Mouse (Mus musculus) C2C12 (cell line): ENCODE results near the gene Vmn1r195. TPM values are rescaled to one million over a fixed set of nuclear protein-coding genes. Genes with fewer than 3 reads are reported as not detected.

Experiments
- H3K27me3 ChIP-seq: one replicate; pipeline ENCODE4 v1.6.1; 2011; ENCODE audit not compliant: control insufficient read depth, insufficient read depth, insufficient read length
- H3K36me3 ChIP-seq: one replicate; pipeline ENCODE4 v1.6.1; 2011; ENCODE audit not compliant: control insufficient read depth, insufficient read depth
- H3K4me3 ChIP-seq: one replicate; pipeline ENCODE4 v1.5.1; 2011; ENCODE audit warnings: mild to moderate bottlenecking, control low read depth; ENCODE audit not compliant: poor library complexity, insufficient read depth, severe bottlenecking
- H3K79me2 ChIP-seq: one replicate; pipeline ENCODE4 v1.6.1; 2011; ENCODE audit not compliant: control insufficient read depth, insufficient read depth
- H3K79me3 ChIP-seq: one replicate; pipeline ENCODE4 v1.6.1; 2011; ENCODE audit warnings: low read depth, control low read depth
- H3ac ChIP-seq: one replicate; pipeline ENCODE3; 2011; ENCODE audit warnings: low read depth; ENCODE audit not compliant: control insufficient read depth, insufficient read length
- CEBPB ChIP-seq: IDR thresholded peaks from one replicate; pipeline ENCODE4 v1.6.1; 2011; ENCODE audit warnings: low read depth, mild to moderate bottlenecking, control low read depth, moderate library complexity
- CTCF ChIP-seq: IDR thresholded peaks from one replicate; pipeline ENCODE4 v1.5.1; 2011; ENCODE audit not compliant: control insufficient read depth, insufficient read depth, insufficient read length
- FOSL1 ChIP-seq: IDR thresholded peaks from one replicate; pipeline ENCODE4 v1.8.0; 2011; ENCODE audit warnings: mild to moderate bottlenecking, low read length; ENCODE audit not compliant: poor library complexity, insufficient read depth, severe bottlenecking
- MAX ChIP-seq: IDR thresholded peaks from one replicate; pipeline ENCODE4 v1.6.1; 2011; ENCODE audit warnings: mild to moderate bottlenecking, control low read depth
- MYOD1 ChIP-seq: IDR thresholded peaks from one replicate; pipeline ENCODE4 v1.6.1; 2011; ENCODE audit warnings: low read depth; ENCODE audit not compliant: control insufficient read depth, insufficient read length
- MYOG ChIP-seq: IDR thresholded peaks from one replicate; pipeline ENCODE4 v1.6.1; 2011; ENCODE audit not compliant: control insufficient read depth, insufficient read length; ENCODE audit errors: extremely low read depth
- USF1 ChIP-seq: IDR thresholded peaks from one replicate; pipeline ENCODE4 v1.6.1; 2011; ENCODE audit warnings: low read depth, mild to moderate bottlenecking, control low read depth, moderate library complexity
- polyA plus RNA-seq: library from polyadenylated mRNA; unstranded; fragments of >200 nt; fragmentation: generic; extraction: Trizol; gene quantifications from one replicate; pipeline ENCODE4 v1.2.1, GENCODE M21; 2012; ENCODE audit warnings: missing spikeins

Vmn1r195 gene
- polyA plus RNA-seq, 1 experiment: not detected

DNA sequence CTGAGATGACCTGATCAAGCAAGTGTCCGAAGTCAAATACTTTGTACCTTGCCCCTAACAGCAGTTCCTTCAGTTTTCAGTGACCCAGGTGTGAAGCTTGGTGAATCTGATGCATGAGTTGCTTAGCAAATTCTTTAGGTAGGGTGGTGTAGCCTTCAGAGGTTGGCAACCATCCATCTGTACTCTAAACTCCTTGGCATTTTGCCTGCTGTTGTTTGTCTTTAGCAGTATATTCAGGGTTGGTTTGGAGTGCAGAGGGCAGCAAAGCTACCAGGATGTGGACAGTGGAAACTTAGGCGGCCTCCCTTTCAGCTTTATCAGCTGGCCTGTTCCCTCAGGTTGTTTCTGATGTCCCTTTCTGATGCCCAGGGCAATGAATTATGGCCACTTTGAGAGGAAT is 45.0 kb downstream of the Vmn1r195 start:
- Histone ChIP-seq H3K79me3 (no peaks in the 10 kb centered on the region), H3K27me3 (no peaks in the 10 kb centered on the region), H3ac (no peak overlapping the region), H3K79me2 (no peaks in the 10 kb centered on the region), H3K36me3 (no peaks in the 10 kb centered on the region), H3K4me3 (no peak overlapping the region)
- no peak for TF ChIP-seq CTCF
- no peak for TF ChIP-seq MYOG
- TF ChIP-seq MAX: no peak
- TF ChIP-seq CEBPB: no peak
- no peak for TF ChIP-seq MYOD1
- no peak for TF ChIP-seq FOSL1
- TF ChIP-seq USF1: no peak

DNA sequence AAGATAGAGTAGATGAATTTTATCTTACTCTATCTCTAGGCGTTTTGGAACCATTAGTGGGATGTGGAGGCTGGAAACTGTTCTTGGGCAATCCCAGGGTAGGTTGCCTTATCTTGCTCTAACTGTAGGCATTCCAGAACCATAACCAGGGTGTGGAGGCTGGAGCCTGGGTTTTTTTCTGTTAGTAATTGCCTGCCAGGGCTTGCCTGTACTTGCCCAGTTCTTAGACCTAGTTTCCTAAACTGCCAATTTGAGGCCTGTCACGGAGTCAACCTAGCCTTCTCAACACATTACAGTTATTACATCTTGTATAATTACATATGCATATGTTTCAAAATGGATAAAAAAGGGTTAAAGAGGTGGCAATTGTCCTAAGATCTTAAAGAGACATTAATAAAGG is 47.0 kb downstream of the Vmn1r195 start:
- H3K4me3 ChIP-seq: no peak overlapping the region
- no peak for TF ChIP-seq MYOG
- TF ChIP-seq MAX: no peak
- no peak for TF ChIP-seq FOSL1
- no peak for TF ChIP-seq CEBPB
- no peak for TF ChIP-seq USF1
- TF ChIP-seq MYOD1: no peak
- TF ChIP-seq CTCF: no peak
- no peaks in the 10 kb centered on the region for H3K36me3 ChIP-seq
- H3K79me2 ChIP-seq: no peaks in the 10 kb centered on the region
- no peaks in the 10 kb centered on the region for H3K27me3 ChIP-seq
- no peaks in the 10 kb centered on the region for H3K79me3 ChIP-seq
- no peak overlapping the region for H3ac ChIP-seq

DNA sequence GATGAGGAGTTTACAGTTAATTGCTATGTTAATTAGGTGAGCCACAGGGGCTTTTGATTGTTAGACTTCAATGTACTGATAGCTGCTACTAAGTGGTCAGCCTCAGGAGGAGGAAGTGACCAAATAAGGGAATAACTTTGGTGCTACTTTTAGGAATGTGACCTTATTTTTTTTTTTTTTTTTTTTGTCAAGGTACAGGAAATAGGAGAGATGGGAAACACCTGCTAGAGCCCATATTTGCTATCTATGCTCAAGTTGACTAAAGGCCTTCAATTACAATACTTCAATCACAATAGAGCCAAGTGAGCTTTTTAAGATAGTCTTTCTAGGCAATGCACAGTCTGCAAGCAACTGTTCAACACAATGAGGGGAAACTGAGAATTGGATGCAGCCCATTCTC is 49.8 kb downstream of the Vmn1r195 start:
- no peak for TF ChIP-seq MYOD1
- no peak for TF ChIP-seq MAX
- TF ChIP-seq CTCF: no peak
- TF ChIP-seq USF1: no peak
- no peak for TF ChIP-seq CEBPB
- TF ChIP-seq FOSL1: no peak
- no peak for TF ChIP-seq MYOG
- Histone ChIP-seq H3K27me3 (no peaks in the 10 kb centered on the region), H3K4me3 (no peak overlapping the region), H3K79me3 (no peaks in the 10 kb centered on the region), H3K79me2 (no peaks in the 10 kb centered on the region), H3K36me3 (no peaks in the 10 kb centered on the region), H3ac (no peak overlapping the region)

DNA sequence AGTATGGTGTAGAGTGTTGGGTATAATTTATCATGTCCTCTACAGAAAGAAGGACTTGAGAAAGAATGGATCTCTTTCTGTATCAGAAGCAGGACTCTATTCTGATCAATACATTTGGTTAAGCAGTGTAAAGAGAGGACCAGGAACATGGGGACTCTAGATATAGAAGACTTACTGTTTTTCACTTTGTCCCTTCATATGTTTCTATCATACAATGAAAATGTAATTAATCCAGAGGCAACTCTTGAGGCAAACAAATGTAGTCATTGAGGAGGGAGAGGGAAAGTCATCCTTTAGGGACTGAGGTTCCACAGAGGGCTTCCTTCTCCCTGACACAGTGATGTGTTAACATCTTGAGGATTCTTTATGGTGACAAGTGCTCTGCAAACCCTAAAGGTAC is 54.0 kb downstream of the Vmn1r195 start, which contains the start of gene Vmn1r197:
Gene Vmn1r197, plus strand, starts transcription at position 301 of the 400 bp plus-strand sequence.
- no peak for TF ChIP-seq MYOD1
- no peak for TF ChIP-seq MAX
- TF ChIP-seq MYOG: no peak
- no peak for TF ChIP-seq CTCF
- TF ChIP-seq CEBPB: no peak
- Histone ChIP-seq H3K79me2 (no peaks in the 10 kb centered on the region), H3K27me3 (no peaks in the 10 kb centered on the region), H3K4me3 (no peak within 1 kb of the TSS), H3ac (no peak within 1 kb of the TSS), H3K36me3 (no peaks in the 10 kb centered on the region), H3K79me3 (no peaks in the 10 kb centered on the region)

Other genes with a start within 250 kb of the Vmn1r195 start
- 9.5 TPM for gene Hist1h2ah, start 235.0 kb upstream of the Vmn1r195 start, polyA plus RNA-seq
- 12.8 TPM for gene Hist1h2bk, start 234.7 kb upstream of the Vmn1r195 start, polyA plus RNA-seq
- 31.8 TPM for gene Hist1h4i, start 229.2 kb upstream of the Vmn1r195 start, polyA plus RNA-seq
- gene Hist1h2ag, start 227.6 kb upstream of the Vmn1r195 start, polyA plus RNA-seq: 9.8 TPM
- gene Hist1h2bj, start 227.3 kb upstream of the Vmn1r195 start, polyA plus RNA-seq: 6.8 TPM
- gene Vmn1r188, start 186.1 kb upstream of the Vmn1r195 start, polyA plus RNA-seq: not detected
- not detected for gene Vmn1r189, start 164.7 kb upstream of the Vmn1r195 start, polyA plus RNA-seq
- gene Vmn1r191, start 86.6 kb upstream of the Vmn1r195 start, polyA plus RNA-seq: not detected
- gene Vmn1r192, start 79.4 kb upstream of the Vmn1r195 start, polyA plus RNA-seq: not detected
- gene Vmn1r193, start 47.4 kb upstream of the Vmn1r195 start, polyA plus RNA-seq: not detected
- gene Vmn1r194, start 26.3 kb upstream of the Vmn1r195 start, polyA plus RNA-seq: not detected
- gene Vmn1r196, start 19.4 kb downstream of the Vmn1r195 start, polyA plus RNA-seq: not detected
- not detected for gene Vmn1r197, start 54.1 kb downstream of the Vmn1r195 start, polyA plus RNA-seq
- not detected for gene Vmn1r198, start 79.8 kb downstream of the Vmn1r195 start, polyA plus RNA-seq
- not detected for gene Vmn1r199, start 109.3 kb downstream of the Vmn1r195 start, polyA plus RNA-seq
- not detected for gene Vmn1r200, start 119.9 kb downstream of the Vmn1r195 start, polyA plus RNA-seq
- not detected for gene Vmn1r201, start 201.4 kb downstream of the Vmn1r195 start, polyA plus RNA-seq
- gene Vmn1r202, start 234.9 kb downstream of the Vmn1r195 start, polyA plus RNA-seq: not detected
- gene Vmn1r203, start 247.6 kb downstream of the Vmn1r195 start, polyA plus RNA-seq: not detected